Mouse (Mus musculus): ENCODE results near the gene Zfp384. TPM values are rescaled to one million over a fixed set of nuclear protein-coding genes. Genes with fewer than 3 reads are reported as not detected.
"Not testable (repeated sequence)": the region's sequence is repeated elsewhere in the genome, so short reads cannot be mapped to it uniquely, and the experiment has no call there.

Gene Zfp384
- total RNA-seq, 2 experiments from 2014 or later = 20.5 to 20.6 TPM

GRCm38 (mm10) chr6:125009181-125010073 lies 482 bp downstream of the Zfp384 start:
- DNase-seq = peak; percentile 84 to 91

GRCm38 (mm10) chr6:125017682-125018081 lies 8.7 kb downstream of the Zfp384 start:
- no peak for DNase-seq

GRCm38 (mm10) chr6:125030532-125030931 lies 21.6 kb downstream of the Zfp384 start:
- peak; percentile 25 to 38 for DNase-seq

- no peak for DNase-seq
Observed at GRCm38 (mm10) chr6:125031604-125032003, 22.7 kb downstream of the Zfp384 start.

- DNase-seq = no peak
Observed at GRCm38 (mm10) chr6:125038666-125039065, 29.7 kb downstream of the Zfp384 start.

DNA sequence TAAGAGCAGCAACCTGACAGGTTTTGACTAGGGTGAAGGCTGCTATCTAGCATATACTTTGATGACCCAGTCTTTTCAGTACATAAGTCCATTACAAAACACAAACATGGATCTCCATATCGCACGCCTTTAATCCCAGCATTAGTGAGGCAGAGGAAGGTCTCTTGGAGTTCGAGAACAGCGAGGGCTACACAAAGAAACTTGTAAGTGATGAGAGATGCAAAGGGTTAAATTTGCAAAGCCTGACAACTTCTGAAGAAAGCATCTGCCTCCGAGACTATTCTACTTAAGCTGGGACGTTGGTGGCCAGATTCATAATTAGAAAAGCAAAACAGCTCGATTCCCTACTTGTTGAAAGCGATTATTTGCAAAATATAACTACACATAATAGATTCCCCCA lies 30.2 kb downstream of the Zfp384 start:
- DNase-seq = no peak

DNA sequence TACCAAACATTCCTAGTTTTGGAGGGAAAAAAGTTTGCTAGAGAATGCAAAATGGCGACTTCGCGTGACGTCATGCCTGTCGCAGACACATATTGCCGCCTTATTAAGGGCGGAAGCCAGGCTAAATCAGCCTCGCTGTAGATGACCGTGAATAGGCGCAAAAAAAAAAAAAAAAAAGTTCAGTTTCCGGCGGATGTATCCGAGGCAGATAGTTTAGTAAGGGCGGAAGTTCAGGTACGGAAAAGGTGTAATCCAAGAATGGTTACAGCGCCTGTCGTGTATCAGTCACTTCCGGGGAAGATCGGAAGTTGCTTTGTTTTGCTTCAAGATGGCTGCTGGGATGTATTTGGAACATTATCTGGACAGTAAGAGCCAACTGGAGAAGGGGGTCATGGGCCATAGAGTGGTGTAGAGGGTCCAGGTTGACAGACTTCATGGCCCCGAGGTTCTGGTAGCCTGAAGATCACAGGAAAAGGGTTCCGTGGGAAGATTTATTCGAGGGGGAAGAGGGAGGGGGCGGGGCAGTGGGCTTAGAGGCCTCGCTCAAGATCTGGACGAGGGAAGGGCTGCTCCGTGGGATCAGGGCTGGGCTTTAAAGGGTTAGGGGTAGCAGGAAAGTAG lies 30.7 kb downstream of the Zfp384 start, which contains the start of gene Ing4:
Ing4 (plus strand) TSS at position 228 of the 621 bp plus-strand sequence.
- peak; percentile 94 to 96 for DNase-seq

GRCm38 (mm10) chr6:125040221-125040620 lies 31.3 kb downstream of the Zfp384 start:
- DNase-seq = no peak

GRCm38 (mm10) chr6:125041047-125041446 lies 32.1 kb downstream of the Zfp384 start:
- DNase-seq = peak in 1 of 2 experiments; percentile 25

GRCm38 (mm10) chr6:125042081-125042480 lies 33.1 kb downstream of the Zfp384 start:
- no peak for DNase-seq

DNA sequence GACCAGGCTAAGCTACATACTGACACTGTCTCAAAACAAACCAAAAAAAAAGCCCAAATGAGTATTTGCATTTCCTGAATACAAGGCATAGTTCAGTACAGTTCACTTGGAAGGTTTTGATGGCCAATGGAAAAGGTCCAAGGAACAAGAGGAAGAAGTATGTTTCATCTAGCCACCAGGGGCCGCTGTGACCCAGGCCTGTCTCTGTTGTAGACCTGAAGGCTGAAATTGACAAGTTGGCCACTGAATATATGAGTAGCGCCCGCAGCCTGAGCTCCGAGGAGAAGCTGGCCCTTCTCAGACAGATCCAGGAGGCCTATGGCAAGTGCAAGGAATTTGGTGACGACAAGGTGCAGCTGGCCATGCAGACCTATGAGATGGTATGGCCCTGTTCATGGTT lies 37.7 kb downstream of the Zfp384 start:
- peak; percentile 80 to 88 for DNase-seq

GRCm38 (mm10) chr6:125049678-125050077 lies 40.7 kb downstream of the Zfp384 start, which contains the start of gene Acrbp:
Gene Acrbp, plus strand, starts transcription at chr6:125049689.
- no peak for DNase-seq

- no peak for DNase-seq
Observed at GRCm38 (mm10) chr6:125051237-125051636, 42.3 kb downstream of the Zfp384 start.

GRCm38 (mm10) chr6:125061493-125061892 lies 52.5 kb downstream of the Zfp384 start:
- DNase-seq = no peak

DNA sequence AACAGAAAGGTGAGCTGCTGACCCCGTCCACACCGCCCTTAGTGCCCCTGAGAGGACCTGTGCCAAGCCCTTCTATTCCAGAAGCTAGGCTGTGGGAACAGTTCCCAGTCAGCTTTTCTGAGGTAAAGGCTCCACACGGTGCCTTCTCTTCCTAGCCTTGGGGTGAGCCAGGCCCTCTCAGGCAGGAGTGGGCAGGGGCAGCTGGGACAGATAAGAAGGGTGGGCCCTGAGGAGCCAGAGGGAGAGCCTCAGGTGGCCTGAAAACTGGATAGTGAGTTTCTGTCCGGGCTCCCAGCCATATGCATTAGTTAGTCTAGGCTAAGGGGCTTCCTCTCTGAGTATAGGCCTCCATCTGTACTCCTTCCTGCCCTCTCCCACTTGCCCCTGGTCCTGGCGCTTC lies 53.6 kb downstream of the Zfp384 start:
- DNase-seq = no peak

DNA sequence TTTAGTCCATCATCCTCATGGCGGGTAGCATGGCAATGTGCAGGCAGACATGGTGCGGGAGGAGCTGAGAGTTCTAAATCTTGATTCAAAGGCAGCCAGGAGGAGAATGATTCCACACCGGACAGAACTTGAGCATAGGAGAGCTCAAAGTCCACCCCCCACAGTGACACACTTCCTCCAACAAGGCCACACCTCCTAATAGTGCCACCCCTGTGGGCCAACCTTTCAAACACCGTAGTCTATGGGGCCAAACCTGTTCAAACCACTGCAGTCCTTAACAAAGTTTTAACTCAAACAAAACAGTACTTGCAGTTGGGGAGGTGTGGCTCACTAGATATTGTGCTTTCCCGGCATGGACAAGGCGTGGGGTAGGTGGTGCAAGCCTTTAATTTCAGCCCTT lies 55.0 kb downstream of the Zfp384 start:
- DNase-seq = no peak

DNA sequence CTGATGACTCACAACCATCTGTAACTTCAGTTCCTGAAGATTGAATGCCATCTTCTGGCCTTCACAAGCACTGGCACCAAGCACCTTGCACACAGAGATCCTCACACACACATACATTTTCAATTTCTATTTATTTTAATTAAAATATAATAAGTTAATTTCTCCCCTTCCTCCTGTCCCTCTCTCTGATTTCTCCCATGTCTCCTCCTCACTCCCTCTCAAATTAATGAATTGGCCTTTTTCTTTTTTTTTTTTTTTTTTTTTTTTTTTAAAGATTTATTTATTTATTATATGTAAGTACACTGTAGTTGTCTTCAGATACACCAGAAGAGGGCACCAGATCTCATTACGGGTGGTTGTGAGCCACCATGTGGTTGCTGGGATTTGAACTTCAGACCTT lies 56.3 kb downstream of the Zfp384 start:
- not testable (repeated sequence) for DNase-seq

- DNase-seq = no peak
Observed at GRCm38 (mm10) chr6:125067571-125067995, 58.6 kb downstream of the Zfp384 start, which contains the start of gene Lpar5. Gene Lpar5, plus strand, starts transcription at chr6:125067920.

DNA sequence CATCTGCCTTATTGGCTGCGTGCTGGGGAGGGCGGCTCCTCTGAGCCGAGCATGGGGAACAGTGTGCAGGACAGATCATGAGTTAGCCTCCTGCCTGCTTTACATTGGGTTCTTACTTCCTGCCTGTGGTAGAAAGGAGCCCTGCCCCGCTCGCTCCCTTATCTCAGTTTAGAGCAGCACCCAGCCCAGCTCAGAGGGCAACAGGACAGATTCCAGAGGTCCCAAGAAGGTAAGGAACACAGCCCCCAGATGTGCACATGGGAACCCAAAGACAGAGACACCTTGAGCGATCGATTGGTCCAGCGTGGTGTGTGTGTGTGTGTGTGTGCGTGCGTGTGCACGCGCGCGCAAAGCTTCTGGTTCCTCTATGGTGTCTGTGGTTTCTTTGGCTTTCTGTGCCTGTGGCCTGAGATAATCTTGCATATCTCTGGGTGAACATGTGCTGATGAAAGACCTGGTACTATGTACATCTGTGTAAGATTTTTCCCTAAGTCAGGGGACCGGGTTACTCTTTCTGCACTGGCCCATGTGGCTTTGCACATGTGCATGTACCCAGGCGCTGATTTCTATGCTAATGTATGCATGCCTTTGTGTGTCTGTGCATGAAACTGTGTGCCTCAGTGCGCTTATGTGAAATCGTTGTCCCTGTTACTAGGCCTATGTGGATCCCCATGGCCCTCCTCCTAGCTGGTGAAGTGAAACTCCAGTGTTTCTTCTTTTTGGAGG lies 62.4 kb downstream of the Zfp384 start:
- peak in 1 of 2 experiments; percentile 43 for DNase-seq

- DNase-seq = no peak
Observed at GRCm38 (mm10) chr6:125071896-125072279, 62.9 kb downstream of the Zfp384 start.

- no peak for DNase-seq
Observed at GRCm38 (mm10) chr6:125073825-125074224, 64.9 kb downstream of the Zfp384 start.

GRCm38 (mm10) chr6:125081394-125081793 lies 72.4 kb downstream of the Zfp384 start:
- no peak for DNase-seq

Data from heart, adult 18-20 months (tissue).